Mouse (Mus musculus) stomach, embryonic 15.5 days (tissue): ENCODE measurements at regions not wholly inside any gene's neighbourhood (a gene's known extent, or its start where the extent isn't known, plus 50 kb on each side); places are given as distances from the start of the nearest gene placed in this dataset.

Experiments used
- ATAC-seq: fragments of 200-750 bp; cut with Nextera tagmentation; 2 replicates; pipeline ENCODE4 v1.8.0; 2017; ENCODE audit warnings: low read depth, moderate number of reproducible peaks, moderate TSS enrichment; ENCODE audit not compliant: insufficient read depth, low FRiP score
- H3K27ac ChIP-seq: fragments of 300-500 bp; sonication (generic); 2 replicates; pipeline ENCODE4 v1.5.1; 2015; ENCODE audit warnings: mild to moderate bottlenecking, inconsistent platforms
- H3K27me3 ChIP-seq: fragments of 300-500 bp; sonication (generic); replicated peaks from 2 replicates; pipeline ENCODE4 v1.6.1; 2015; ENCODE audit warnings: inconsistent platforms
- H3K36me3 ChIP-seq: fragments of 300-500 bp; sonication (generic); 2 replicates; pipeline ENCODE4 v1.6.1; 2015; ENCODE audit warnings: inconsistent platforms
- H3K4me1 ChIP-seq: fragments of 300-500 bp; sonication (generic); 2 replicates; pipeline ENCODE4 v1.6.1; 2015; ENCODE audit warnings: inconsistent platforms
- H3K4me2 ChIP-seq: fragments of 300-500 bp; sonication (generic); 2 replicates; pipeline ENCODE4 v1.6.1; 2015; ENCODE audit warnings: mild to moderate bottlenecking, inconsistent platforms
- H3K4me3 ChIP-seq: fragments of 300-500 bp; sonication (generic); replicated peaks from 2 replicates; pipeline ENCODE4 v1.5.1; 2015; ENCODE audit warnings: inconsistent platforms
- H3K9ac ChIP-seq: fragments of 300-500 bp; sonication (generic); 2 replicates; pipeline ENCODE4 v1.6.1; 2015; ENCODE audit warnings: inconsistent platforms
- H3K9me3 ChIP-seq: fragments of 300-500 bp; sonication (generic); 2 replicates; pipeline ENCODE4 v1.6.1; 2016; ENCODE audit warnings: inconsistent platforms
- WGBS: fragments of 180-500 bp; shearing (Covaris S2); methylation state at CpG from one replicate; pipeline ENCODE4 v1.1.7; 2015; 5-methylcytosine and 5-hydroxymethylcytosine counted together

GRCm38 (mm10) chr5:119944371-119944770 lies 111.9 kb downstream of the Tbx5 start:
- Histone ChIP-seq H3K4me3 (no peak overlapping the region), H3K4me1 (no peaks in the 10 kb centered on the region), H3K9me3 (no peaks in the 10 kb centered on the region), H3K4me2 (no peak overlapping the region), H3K36me3 (no peaks in the 10 kb centered on the region), H3K9ac (no peak overlapping the region), H3K27me3 (no peaks in the 10 kb centered on the region), H3K27ac (no peak overlapping the region)
- no peak for ATAC-seq
- 46% methylated on average over 10 of the region's 10 CpGs for WGBS

- H3K4me1 ChIP-seq = 0 out of 2 replicates have a peak, but pooled peaks cover 6% of the 10 kb centered on the region
- H3K27ac ChIP-seq = no peak overlapping the region
- H3K9me3 ChIP-seq = no peaks in the 10 kb centered on the region
- no peak overlapping the region for H3K4me2 ChIP-seq
- no peaks in the 10 kb centered on the region for H3K27me3 ChIP-seq
- no peaks in the 10 kb centered on the region for H3K36me3 ChIP-seq
- no peak for ATAC-seq
- no peak overlapping the region for H3K4me3 ChIP-seq
- WGBS = 74% methylated on average over 4 of the region's 4 CpGs
- H3K9ac ChIP-seq = no peak overlapping the region
These were observed 115.9 kb downstream of the Tbx5 start for GRCm38 (mm10) chr5:119948399-119948798.

DNA sequence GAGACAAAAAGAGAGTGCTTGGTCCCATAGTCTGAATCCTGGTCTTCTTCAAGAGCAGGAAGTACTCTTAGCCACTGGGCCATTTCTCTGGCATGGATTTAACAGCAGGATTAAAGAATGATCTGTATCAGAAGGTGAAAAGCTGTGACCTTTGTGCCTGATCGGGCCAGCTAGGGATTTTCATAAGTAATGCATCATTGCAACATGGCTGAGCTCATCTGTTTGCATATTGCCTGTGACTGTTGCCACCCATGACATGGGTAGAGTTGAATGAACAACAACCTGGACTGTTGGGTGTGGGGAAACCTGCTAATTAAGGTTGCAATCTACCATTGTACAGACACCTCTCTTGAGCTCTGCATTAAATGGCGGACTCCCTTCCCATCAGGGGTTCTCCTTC lies 119.6 kb downstream of the Tbx5 start:
- Histone ChIP-seq H3K4me1 (0 out of 2 replicates have a peak, but pooled peaks cover 8% of the 10 kb centered on the region), H3K27ac (no peak overlapping the region), H3K4me2 (no peak overlapping the region), H3K9me3 (no peaks in the 10 kb centered on the region), H3K4me3 (no peak overlapping the region), H3K27me3 (no peaks in the 10 kb centered on the region), H3K36me3 (no peaks in the 10 kb centered on the region), H3K9ac (no peak overlapping the region)
- 72% methylated on average over 2 of the region's 2 CpGs for WGBS
- no peak for ATAC-seq

GRCm38 (mm10) chr5:119953189-119953588 lies 120.7 kb downstream of the Tbx5 start:
- H3K36me3 ChIP-seq = no peaks in the 10 kb centered on the region
- no peak overlapping the region for H3K4me3 ChIP-seq
- WGBS = 77% methylated on average over 5 of the region's 5 CpGs
- H3K27ac ChIP-seq = no peak overlapping the region
- no peak for ATAC-seq
- H3K9me3 ChIP-seq = no peaks in the 10 kb centered on the region
- 0 out of 2 replicates have a peak, but pooled peaks cover 8% of the 10 kb centered on the region for H3K4me1 ChIP-seq
- H3K9ac ChIP-seq = no peak overlapping the region
- 0 out of 2 replicates have a peak, but pooled peaks cover 3% of the 10 kb centered on the region for H3K27me3 ChIP-seq
- no peak overlapping the region for H3K4me2 ChIP-seq

GRCm38 (mm10) chr5:119953811-119954566 lies 121.5 kb downstream of the Tbx5 start:
- ATAC-seq = no peak
- H3K4me3 ChIP-seq = no peak overlapping the region
- H3K9ac ChIP-seq = no peak overlapping the region
- H3K36me3 ChIP-seq = no peaks in the 10 kb centered on the region
- no peak overlapping the region for H3K4me2 ChIP-seq
- no peaks in the 10 kb centered on the region for H3K9me3 ChIP-seq
- WGBS = 55% methylated on average over 14 of the region's 14 CpGs
- peaks cover 5% of the 10 kb centered on the region; the same call in 1 of the 2 replicates for H3K27me3 ChIP-seq
- 0 out of 2 replicates have a peak, but pooled peaks cover 10% of the 10 kb centered on the region for H3K4me1 ChIP-seq
- H3K27ac ChIP-seq = no peak overlapping the region

- H3K9me3 ChIP-seq = no peaks in the 10 kb centered on the region
- peak; percentile 35; the same call in 1 of the 2 replicates for ATAC-seq
- WGBS = 13% methylated on average over 14 of the region's 14 CpGs
- H3K27ac ChIP-seq = no peak overlapping the region
- H3K9ac ChIP-seq = no peak overlapping the region
- H3K4me2 ChIP-seq = peak overlapping the region; percentile 39
- peaks cover 9% of the 10 kb centered on the region for H3K27me3 ChIP-seq
- H3K4me3 ChIP-seq = no peak overlapping the region
- H3K36me3 ChIP-seq = no peaks in the 10 kb centered on the region
- 0 out of 2 replicates have a peak, but pooled peaks cover 5% of the 10 kb centered on the region for H3K4me1 ChIP-seq
These were observed 126.5 kb downstream of the Tbx5 start for GRCm38 (mm10) chr5:119958942-119959341.

DNA sequence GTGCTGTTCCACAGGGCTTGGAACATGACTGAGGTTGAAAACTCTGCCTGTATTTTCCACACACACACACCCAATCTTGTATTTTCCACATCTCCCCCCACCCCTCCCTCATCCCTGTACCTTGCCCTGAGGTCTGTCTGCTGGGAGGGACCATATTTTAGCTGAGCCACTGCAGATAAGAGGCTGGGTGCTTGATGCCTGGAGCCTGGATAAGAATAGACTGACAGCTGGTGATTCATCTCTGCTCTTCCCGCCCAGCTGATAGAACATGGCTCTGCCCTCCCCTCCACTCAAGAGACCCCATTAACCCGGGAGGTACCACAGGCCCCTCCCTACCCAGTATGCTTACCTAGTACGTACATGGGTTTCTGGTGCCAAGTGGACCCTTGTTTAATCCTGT lies 132.3 kb downstream of the Tbx5 start:
- no peak for ATAC-seq
- H3K27ac ChIP-seq = no peak overlapping the region
- no peaks in the 10 kb centered on the region for H3K9me3 ChIP-seq
- no peak overlapping the region for H3K4me2 ChIP-seq
- no peaks in the 10 kb centered on the region for H3K36me3 ChIP-seq
- no peaks in the 10 kb centered on the region for H3K4me1 ChIP-seq
- H3K27me3 ChIP-seq = peaks cover 13% of the 10 kb centered on the region
- WGBS = 48% methylated on average over 3 of the region's 3 CpGs
- H3K9ac ChIP-seq = no peak overlapping the region
- no peak overlapping the region for H3K4me3 ChIP-seq

GRCm38 (mm10) chr5:119971286-119971685 lies 138.8 kb downstream of the Tbx5 start:
- Histone ChIP-seq H3K4me1 (no peaks in the 10 kb centered on the region), H3K27ac (no peak overlapping the region), H3K27me3 (0 out of 2 replicates have a peak, but pooled peaks cover 8% of the 10 kb centered on the region), H3K4me3 (no peak overlapping the region), H3K4me2 (no peak overlapping the region), H3K9me3 (no peaks in the 10 kb centered on the region), H3K9ac (no peak overlapping the region), H3K36me3 (no peaks in the 10 kb centered on the region)
- 86% methylated on average over 16 of the region's 16 CpGs for WGBS
- ATAC-seq = no peak

DNA sequence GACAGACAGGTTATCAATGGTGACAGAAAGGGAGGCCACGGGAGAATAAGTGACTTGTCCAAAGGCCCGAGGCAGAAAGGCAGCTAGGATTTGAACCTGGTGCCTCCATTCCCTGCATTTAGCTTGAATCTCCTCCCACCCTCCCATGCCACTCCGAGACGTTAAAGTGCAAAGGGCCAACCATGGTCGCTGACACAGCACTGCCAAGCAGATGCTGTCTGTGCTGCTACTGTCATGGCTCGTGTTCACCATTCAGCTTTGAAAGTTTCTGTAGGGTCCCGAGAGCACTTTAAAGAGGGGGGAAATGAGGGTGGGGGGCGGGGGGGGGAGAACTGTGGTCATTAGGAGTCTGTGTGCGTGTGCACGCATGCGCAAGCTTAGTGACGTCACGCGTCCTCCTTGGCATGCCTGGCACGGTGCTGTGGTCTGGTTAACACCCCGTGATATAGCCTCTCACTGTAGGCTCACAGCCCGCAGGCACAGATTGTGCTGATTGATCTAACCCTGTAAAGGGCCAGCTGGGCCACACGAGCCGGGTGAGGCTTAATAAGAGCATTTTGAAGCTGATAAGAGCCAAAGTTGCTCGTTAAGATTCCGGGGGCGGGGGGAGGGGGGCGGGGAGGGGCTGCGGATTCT lies 140.5 kb downstream of the Tbx5 start:
- no peak overlapping the region for H3K27ac ChIP-seq
- no peaks in the 10 kb centered on the region for H3K9me3 ChIP-seq
- ATAC-seq = no peak
- H3K36me3 ChIP-seq = no peaks in the 10 kb centered on the region
- 0 out of 2 replicates have a peak overlapping the region, but pooled peaks have one; percentile 10 for H3K4me2 ChIP-seq
- H3K4me1 ChIP-seq = no peaks in the 10 kb centered on the region
- 27% methylated on average over 24 of the region's 24 CpGs for WGBS
- H3K4me3 ChIP-seq = no peak overlapping the region
- 0 out of 2 replicates have a peak, but pooled peaks cover 2% of the 10 kb centered on the region for H3K27me3 ChIP-seq
- H3K9ac ChIP-seq = no peak overlapping the region

DNA sequence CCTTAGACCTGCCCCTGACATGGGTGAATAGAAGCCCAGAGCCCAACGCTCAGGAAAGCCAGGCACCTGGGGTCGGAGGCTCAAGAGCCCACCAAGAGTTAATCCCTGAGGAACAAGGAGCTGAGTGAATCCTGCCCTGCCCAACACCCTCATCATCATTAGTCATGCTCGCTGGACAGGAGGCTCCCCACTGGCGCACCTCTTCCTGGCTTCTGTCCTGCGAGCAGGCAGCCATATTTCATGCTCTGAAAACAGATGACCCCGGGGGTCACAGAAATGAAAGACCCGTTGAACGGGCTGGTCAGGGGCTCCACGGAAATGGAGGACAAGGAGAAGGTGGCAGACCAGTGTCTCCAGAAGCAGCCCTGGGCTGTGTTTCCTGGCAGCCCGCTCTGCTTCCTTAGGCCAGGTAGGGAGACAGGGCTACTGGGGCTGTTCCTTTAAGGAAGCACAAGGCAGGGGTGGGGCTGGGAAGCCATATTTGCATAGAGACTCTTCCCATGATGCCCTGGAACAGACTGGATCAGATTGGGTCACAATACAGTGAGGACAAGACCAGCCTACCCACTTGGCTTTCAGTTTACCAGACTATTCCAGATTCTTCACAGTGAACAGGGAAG lies 138.1 kb upstream of the Rbm19 start:
- H3K27ac ChIP-seq = no peak overlapping the region
- 17% methylated on average over 10 of the region's 10 CpGs for WGBS
- no peaks in the 10 kb centered on the region for H3K36me3 ChIP-seq
- H3K4me2 ChIP-seq = no peak overlapping the region
- 0 out of 2 replicates have a peak, but pooled peaks cover 5% of the 10 kb centered on the region for H3K27me3 ChIP-seq
- no peaks in the 10 kb centered on the region for H3K9me3 ChIP-seq
- no peaks in the 10 kb centered on the region for H3K4me1 ChIP-seq
- ATAC-seq = no peak
- no peak overlapping the region for H3K9ac ChIP-seq
- no peak overlapping the region for H3K4me3 ChIP-seq

DNA sequence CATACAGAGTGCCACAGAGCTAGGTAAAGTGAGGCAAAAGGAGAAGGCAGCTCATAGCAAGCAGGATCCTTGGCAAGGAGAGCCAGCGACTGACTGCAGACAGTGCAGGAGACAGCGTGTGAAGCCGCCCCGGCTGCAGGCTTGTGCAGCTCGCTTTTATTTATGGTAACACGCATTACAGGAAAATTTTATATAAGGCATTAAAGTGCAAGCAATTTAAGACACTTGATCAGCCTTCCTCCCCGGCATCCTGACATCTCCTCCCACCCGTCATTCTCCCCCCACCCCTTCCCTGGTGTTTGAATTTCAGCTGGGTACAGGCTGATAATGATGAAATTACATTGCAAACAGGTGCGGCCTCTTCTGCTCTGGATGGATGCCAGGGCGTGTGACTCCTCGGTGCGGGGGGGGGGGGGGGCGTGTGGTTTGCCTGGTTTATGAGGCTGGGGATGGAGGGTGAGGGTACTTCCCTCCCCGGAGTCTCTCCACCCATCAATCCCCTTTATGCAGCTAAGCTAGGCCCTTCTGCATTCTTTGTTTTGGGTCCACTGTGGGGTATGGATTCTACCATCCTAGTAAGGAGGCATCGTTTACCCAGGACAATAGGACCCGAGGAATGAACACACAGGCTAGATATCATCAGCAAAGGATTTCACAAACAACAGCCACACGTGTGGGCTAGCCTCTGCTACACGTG lies 135.0 kb upstream of the Rbm19 start:
- ATAC-seq = no peak

More for the DNA sequence above, 135.0 kb upstream of the Rbm19 start:
- no peak overlapping the region for H3K4me3 ChIP-seq
- no peak overlapping the region for H3K9ac ChIP-seq
- H3K27ac ChIP-seq = no peak overlapping the region
- no peak overlapping the region for H3K4me2 ChIP-seq
- H3K4me1 ChIP-seq = no peaks in the 10 kb centered on the region
- H3K36me3 ChIP-seq = no peaks in the 10 kb centered on the region
- 50% methylated on average over 18 of the region's 18 CpGs for WGBS
- H3K27me3 ChIP-seq = 0 out of 2 replicates have a peak, but pooled peaks cover 3% of the 10 kb centered on the region
- no peaks in the 10 kb centered on the region for H3K9me3 ChIP-seq
